Mouse (Mus musculus) neural tube, embryonic 15.5 days (tissue): Measurements from ENCODE around the gene Emc7. TPM values are rescaled to one million over a fixed set of nuclear protein-coding genes. Genes with fewer than 3 reads are reported as not detected.
"Not testable (repeated sequence)": the region's sequence is repeated elsewhere in the genome, so short reads cannot be mapped to it uniquely, and the experiment has no call there.

Source experiments
- ATAC-seq: fragments of 200-750 bp; cut with Nextera tagmentation; 2 replicates; pipeline ENCODE4 v1.8.0; 2017; ENCODE audit warnings: mild to moderate bottlenecking, moderate TSS enrichment, moderate library complexity; ENCODE audit not compliant: low FRiP score
- H3K27ac ChIP-seq: fragments of 300-500 bp; sonication (generic); replicated peaks from 2 replicates; pipeline ENCODE4 v1.5.1; 2015; ENCODE audit warnings: mild to moderate bottlenecking, inconsistent platforms
- H3K27me3 ChIP-seq: fragments of 300-500 bp; sonication (generic); replicated peaks from 2 replicates; pipeline ENCODE4 v1.6.1; 2015; ENCODE audit warnings: inconsistent platforms
- H3K36me3 ChIP-seq: fragments of 300-500 bp; sonication (generic); 2 replicates; pipeline ENCODE4 v1.6.1; 2015; ENCODE audit warnings: inconsistent platforms
- H3K4me1 ChIP-seq: fragments of 300-500 bp; sonication (generic); 2 replicates; pipeline ENCODE4 v1.6.1; 2015; ENCODE audit warnings: inconsistent platforms
- H3K4me2 ChIP-seq: fragments of 300-500 bp; sonication (generic); 2 replicates; pipeline ENCODE4 v1.6.1; 2015; ENCODE audit warnings: inconsistent platforms, mild to moderate bottlenecking, moderate library complexity
- H3K4me3 ChIP-seq: fragments of 300-500 bp; sonication (generic); replicated peaks from 2 replicates; pipeline ENCODE4 v1.5.1; 2015; ENCODE audit warnings: mild to moderate bottlenecking, inconsistent platforms
- H3K9ac ChIP-seq: fragments of 300-500 bp; sonication (generic); replicated peaks from 2 replicates; pipeline ENCODE4 v1.6.1; 2015; ENCODE audit warnings: mild to moderate bottlenecking, inconsistent platforms
- H3K9me3 ChIP-seq: fragments of 300-500 bp; sonication (generic); replicated peaks from 2 replicates; pipeline ENCODE4 v1.6.1; 2016; ENCODE audit warnings: inconsistent platforms
- WGBS: fragments of 180-500 bp; shearing (Covaris S2); methylation state at CpG from one replicate; pipeline ENCODE4 v1.1.7; 2015; ENCODE audit warnings: mixed read lengths; 5-methylcytosine and 5-hydroxymethylcytosine counted together
- polyA plus RNA-seq: library from polyadenylated mRNA; unstranded; fragments of >200 nt; fragmentation: Nextera tagmentation; extraction: Ambion mirVana; gene quantifications from 2 replicates; pipeline ENCODE4 v1.2.1, GENCODE M21; 2015

The Emc7 gene
- polyA plus RNA-seq, result 24.5 and 24.6 TPM in 2 replicates

GRCm38 (mm10) chr2:112454862-112455564, at the start of gene Emc7:
Gene Emc7, plus strand, starts transcription at chr2:112454997.
- peak; percentile 99 for ATAC-seq
- H3K4me3 ChIP-seq, result peak within 1 kb of the TSS; percentile 89
- H3K36me3 ChIP-seq, result 0 out of 2 replicates have a peak, but pooled peaks cover 2% of the 10 kb centered on the region
- no peaks in the 10 kb centered on the region for H3K9me3 ChIP-seq
- H3K4me2 ChIP-seq, result peak within 1 kb of the TSS; percentile 80
- no peaks in the 10 kb centered on the region for H3K27me3 ChIP-seq
- WGBS, result under 1% methylated on average over 49 of the region's 49 CpGs
- H3K27ac ChIP-seq, result peak within 1 kb of the TSS; percentile 88
- peaks cover 26% of the 10 kb centered on the region for H3K4me1 ChIP-seq
- H3K9ac ChIP-seq, result peak within 1 kb of the TSS; percentile 70

- H3K4me3 ChIP-seq, result no peak overlapping the region
- WGBS, result 93% methylated on average over 3 of the region's 3 CpGs
- H3K4me1 ChIP-seq, result no peaks in the 10 kb centered on the region
- no peak overlapping the region for H3K27ac ChIP-seq
- H3K27me3 ChIP-seq, result no peaks in the 10 kb centered on the region
- ATAC-seq, result no peak
- H3K36me3 ChIP-seq, result peaks cover 23% of the 10 kb centered on the region
- H3K4me2 ChIP-seq, result no peak overlapping the region
- H3K9me3 ChIP-seq, result no peaks in the 10 kb centered on the region
- H3K9ac ChIP-seq, result no peak overlapping the region
Observed at GRCm38 (mm10) chr2:112407030-112407429, 47.8 kb upstream of the Emc7 start.

GRCm38 (mm10) chr2:112425308-112425707, 29.5 kb upstream of the Emc7 start:
- no peaks in the 10 kb centered on the region for H3K9me3 ChIP-seq
- WGBS, result 77% methylated on average over 3 of the region's 3 CpGs
- H3K4me1 ChIP-seq, result no peaks in the 10 kb centered on the region
- H3K27ac ChIP-seq, result no peak overlapping the region
- no peak overlapping the region for H3K9ac ChIP-seq
- no peak overlapping the region for H3K4me2 ChIP-seq
- ATAC-seq, result no peak
- H3K27me3 ChIP-seq, result no peaks in the 10 kb centered on the region
- no peaks in the 10 kb centered on the region for H3K36me3 ChIP-seq
- H3K4me3 ChIP-seq, result no peak overlapping the region

GRCm38 (mm10) chr2:112428534-112428933, 26.3 kb upstream of the Emc7 start:
- H3K36me3 ChIP-seq, H3K9ac ChIP-seq, H3K27ac ChIP-seq, H3K27me3 ChIP-seq, ATAC-seq, H3K4me2 ChIP-seq, H3K4me3 ChIP-seq, H3K4me1 ChIP-seq, H3K9me3 ChIP-seq: not testable (repeated sequence)
- 88% methylated on average over 3 of the region's 3 CpGs for WGBS

GRCm38 (mm10) chr2:112429665-112430064, 25.1 kb upstream of the Emc7 start:
- WGBS, result 96% methylated on average over 4 of the region's 4 CpGs
- Histone ChIP-seq H3K4me1 (no peaks in the 10 kb centered on the region), H3K4me3 (no peak overlapping the region), H3K36me3 (no peaks in the 10 kb centered on the region), H3K9ac (no peak overlapping the region), H3K27me3 (no peaks in the 10 kb centered on the region), H3K4me2 (no peak overlapping the region), H3K9me3 (no peaks in the 10 kb centered on the region), H3K27ac (no peak overlapping the region)
- ATAC-seq, result no peak

- no peaks in the 10 kb centered on the region for H3K27me3 ChIP-seq
- H3K27ac ChIP-seq, result no peak overlapping the region
- H3K9me3 ChIP-seq, result no peaks in the 10 kb centered on the region
- 77% methylated on average over 5 of the region's 5 CpGs for WGBS
- no peaks in the 10 kb centered on the region for H3K36me3 ChIP-seq
- H3K4me1 ChIP-seq, result no peaks in the 10 kb centered on the region
- no peak overlapping the region for H3K4me3 ChIP-seq
- no peak overlapping the region for H3K9ac ChIP-seq
- H3K4me2 ChIP-seq, result no peak overlapping the region
- no peak for ATAC-seq
Observed at GRCm38 (mm10) chr2:112430403-112430802, 24.4 kb upstream of the Emc7 start.

GRCm38 (mm10) chr2:112432523-112432922, 22.3 kb upstream of the Emc7 start:
- Histone ChIP-seq H3K4me1 (no peaks in the 10 kb centered on the region), H3K9ac (no peak overlapping the region), H3K36me3 (no peaks in the 10 kb centered on the region), H3K4me2 (no peak overlapping the region), H3K27ac (no peak overlapping the region), H3K4me3 (no peak overlapping the region), H3K9me3 (no peaks in the 10 kb centered on the region), H3K27me3 (no peaks in the 10 kb centered on the region)
- no peak for ATAC-seq
- WGBS, result 89% methylated on average over 2 of the region's 2 CpGs

GRCm38 (mm10) chr2:112433359-112433758, 21.4 kb upstream of the Emc7 start:
- H3K4me3 ChIP-seq, result no peak overlapping the region

GRCm38 (mm10) chr2:112436292-112436691, 18.5 kb upstream of the Emc7 start:
- 86% methylated on average over 4 of the region's 4 CpGs for WGBS
- H3K9ac ChIP-seq, result no peak overlapping the region

More at GRCm38 (mm10) chr2:112433359-112433758, 21.4 kb upstream of the Emc7 start:
- no peaks in the 10 kb centered on the region for H3K9me3 ChIP-seq
- H3K9ac ChIP-seq, result no peak overlapping the region
- no peaks in the 10 kb centered on the region for H3K27me3 ChIP-seq
- ATAC-seq, result no peak
- no peaks in the 10 kb centered on the region for H3K36me3 ChIP-seq
- H3K4me1 ChIP-seq, result no peaks in the 10 kb centered on the region
- H3K4me2 ChIP-seq, result no peak overlapping the region
- no peak overlapping the region for H3K27ac ChIP-seq
- 77% methylated on average over 2 of the region's 2 CpGs for WGBS

GRCm38 (mm10) chr2:112437589-112437988, 17.2 kb upstream of the Emc7 start:
- no peaks in the 10 kb centered on the region for H3K36me3 ChIP-seq
- no peak for ATAC-seq
- 91% methylated on average over 2 of the region's 2 CpGs for WGBS

More at GRCm38 (mm10) chr2:112436292-112436691, 18.5 kb upstream of the Emc7 start:
- no peak overlapping the region for H3K27ac ChIP-seq
- H3K9me3 ChIP-seq, result no peaks in the 10 kb centered on the region
- H3K27me3 ChIP-seq, result no peaks in the 10 kb centered on the region
- no peak for ATAC-seq
- no peaks in the 10 kb centered on the region for H3K4me1 ChIP-seq
- no peaks in the 10 kb centered on the region for H3K36me3 ChIP-seq
- H3K4me2 ChIP-seq, result no peak overlapping the region
- H3K4me3 ChIP-seq, result no peak overlapping the region

GRCm38 (mm10) chr2:112443491-112443890, 11.3 kb upstream of the Emc7 start:
- no peaks in the 10 kb centered on the region for H3K27me3 ChIP-seq
- WGBS, result 65% methylated on average over 2 of the region's 2 CpGs
- H3K27ac ChIP-seq, result no peak overlapping the region
- no peak overlapping the region for H3K4me2 ChIP-seq
- no peaks in the 10 kb centered on the region for H3K36me3 ChIP-seq
- ATAC-seq, result no peak
- H3K4me1 ChIP-seq, result no peaks in the 10 kb centered on the region
- H3K4me3 ChIP-seq, result no peak overlapping the region
- no peaks in the 10 kb centered on the region; the same call in 1 of the 2 replicates for H3K9me3 ChIP-seq
- no peak overlapping the region for H3K9ac ChIP-seq

More at GRCm38 (mm10) chr2:112437589-112437988, 17.2 kb upstream of the Emc7 start:
- Histone ChIP-seq H3K9me3 (no peaks in the 10 kb centered on the region; the same call in 1 of the 2 replicates), H3K9ac (no peak overlapping the region), H3K27ac (no peak overlapping the region), H3K4me1 (no peaks in the 10 kb centered on the region), H3K4me2 (no peak overlapping the region), H3K4me3 (no peak overlapping the region), H3K27me3 (no peaks in the 10 kb centered on the region)

- Histone ChIP-seq H3K36me3 (no peaks in the 10 kb centered on the region), H3K4me1 (no peaks in the 10 kb centered on the region), H3K27me3 (no peaks in the 10 kb centered on the region), H3K4me2 (no peak overlapping the region), H3K9ac (no peak overlapping the region), H3K4me3 (no peak overlapping the region), H3K27ac (no peak overlapping the region), H3K9me3 (no peaks in the 10 kb centered on the region; the same call in 1 of the 2 replicates)
- no peak for ATAC-seq
Observed at GRCm38 (mm10) chr2:112445511-112445910, 9.3 kb upstream of the Emc7 start.
